Comparison of ENCODE assay signal across 7 mouse cellular contexts in genomic region chr16:18248433-18249363, GRCm38 (mm10). TPM values are rescaled to one million over a fixed set of nuclear protein-coding genes. Genes with fewer than 3 reads are reported as not detected.
DNase-seq lines count a peak whose midpoint lies in the region; ATAC-seq lines count a peak whose summit lies in the region.

TSS of gene Trmt2a (plus strand) at chr16:18248679.
TSS of gene Ranbp1 (minus strand) at chr16:18248732.

- peak within 1 kb of the TSS; percentile 94 for H3K9ac ChIP-seq in intestine, embryonic 16.5 days (ENCODE audit: low read depth, low read length)
- H3K9ac ChIP-seq in midbrain, embryonic 11.5 days (ENCODE audit: low read length), result peak within 1 kb of the TSS; percentile 98

- peak within 1 kb of the TSS; percentile 95 for H3K4me2 ChIP-seq in intestine, embryonic 16.5 days (ENCODE audit: low read depth, low read length)
- H3K4me2 ChIP-seq in midbrain, embryonic 11.5 days, result peak within 1 kb of the TSS; percentile 92

- ATAC-seq in intestine, embryonic 16.5 days, result peak; percentile 97
- peak; percentile 96 for ATAC-seq in midbrain, embryonic 11.5 days (ENCODE audit: low FRiP score)

- no peaks in the 10 kb centered on the region for H3K27me3 ChIP-seq in intestine, embryonic 16.5 days (replicated peaks; ENCODE audit: control insufficient read depth, insufficient read depth, low read length)
- no peaks in the 10 kb centered on the region for H3K27me3 ChIP-seq in midbrain, embryonic 11.5 days (ENCODE audit: control insufficient read depth, insufficient read depth, low read length)

- WGBS in intestine, embryonic 16.5 days, result under 1% methylated on average over 96 of the region's 102 CpGs
- WGBS in midbrain, embryonic 11.5 days, result under 1% methylated on average over 100 of the region's 102 CpGs

- peaks cover 34% of the 10 kb centered on the region for H3K4me1 ChIP-seq in intestine, embryonic 16.5 days (ENCODE audit: control insufficient read depth, insufficient read depth, low read length)
- H3K4me1 ChIP-seq in midbrain, embryonic 11.5 days (ENCODE audit: control insufficient read depth, insufficient read depth, low read length), result peaks cover 30% of the 10 kb centered on the region

- peak within 1 kb of the TSS; percentile 92 for H3K27ac ChIP-seq in intestine, embryonic 16.5 days (ENCODE audit: low read length)
- H3K27ac ChIP-seq in midbrain, embryonic 11.5 days (ENCODE audit: low read depth, low read length), result peak within 1 kb of the TSS; percentile 82

- intact Hi-C loops in left cerebral cortex, postnatal 36 days (cut with DNase I), result loop anchor here (5.0 kb wide), 1 partner anchor 39 kb away; the partner anchor contains the start of gene Dgcr8

- peak within 1 kb of the TSS; percentile 95 for H3K4me3 ChIP-seq in intestine, embryonic 16.5 days (ENCODE audit: low read length)
- peak within 1 kb of the TSS; percentile 96 for H3K4me3 ChIP-seq in midbrain, embryonic 11.5 days (ENCODE audit: low read depth, low read length)

- H3K9me3 ChIP-seq in intestine, embryonic 16.5 days (ENCODE audit: control insufficient read depth, low read length), result no peaks in the 10 kb centered on the region
- no peaks in the 10 kb centered on the region for H3K9me3 ChIP-seq in midbrain, embryonic 11.5 days (ENCODE audit: control insufficient read depth, low read length)

- peak; percentile 99 for DNase-seq in adrenal gland, adult 8-10 months
- peak; percentile 99 for DNase-seq in embryo, embryonic 9.5 days (ENCODE audit: extremely low spot score)
- peak; percentile 98 to 99 for DNase-seq in gastrocnemius, postnatal 4 days (ENCODE audit: low spot score in 2 of 2)
- peak; percentile 98 to 99 for DNase-seq in left cerebral cortex, postnatal 36 days (ENCODE audit: low spot score in 2 of 2)
- peak; percentile 100 for DNase-seq in midbrain, embryonic 11.5 days (ENCODE audit: low spot score, missing footprints)
- DNase-seq in skeletal muscle tissue, adult 2 months (ENCODE audit: low read depth, low spot score), result peak; percentile 99

- peaks cover 37% of the 10 kb centered on the region for H3K36me3 ChIP-seq in intestine, embryonic 16.5 days (ENCODE audit: control insufficient read depth, insufficient read depth, low read length)
- peaks cover 38% of the 10 kb centered on the region for H3K36me3 ChIP-seq in midbrain, embryonic 11.5 days (ENCODE audit: control insufficient read depth, insufficient read depth, low read length)

RNA-seq across cellular contexts. Expression of gene Trmt2a, which starts in this region (rescaled TPM):
- total RNA-seq in adrenal gland, adult 8-10 months (2022), result 10 to 100 TPM; 49.8 to 66.4 (median 59.1) TPM
- total RNA-seq in gastrocnemius, postnatal 4 days (2021), result 10 to 100 TPM; 31.6 to 37.2 TPM
- polyA plus RNA-seq in intestine, embryonic 16.5 days (2015; fragmentation: Nextera tagmentation; extraction: Ambion mirVana), result 90.8 and 107 TPM in 2 replicates
- total RNA-seq in left cerebral cortex, postnatal 36 days (2021), result 10 to 100 TPM; 39.7 to 59.3 TPM
- polyA plus RNA-seq in midbrain, embryonic 11.5 days (2014; fragmentation: Nextera tagmentation; extraction: Ambion mirVana), result 90.4 and 104 TPM in 2 replicates

RNA-seq across cellular contexts. Expression of gene Ranbp1, which starts in this region (rescaled TPM):
- 100 to 1,000 TPM in 3 of 4 experiments, 10 to 100 TPM in 1; 98.7 to 146 (median 114) TPM for total RNA-seq in adrenal gland, adult 8-10 months (2022)
- 100 to 1,000 TPM; 105 to 109 TPM for total RNA-seq in gastrocnemius, postnatal 4 days (2021)
- polyA plus RNA-seq in intestine, embryonic 16.5 days (2015; fragmentation: Nextera tagmentation; extraction: Ambion mirVana), result 419 and 484 TPM in 2 replicates
- total RNA-seq in left cerebral cortex, postnatal 36 days (2021), result 10 to 100 TPM; 85.8 to 89.3 TPM
- 1,256 and 1,339 TPM in 2 replicates for polyA plus RNA-seq in midbrain, embryonic 11.5 days (2014; fragmentation: Nextera tagmentation; extraction: Ambion mirVana)

Comparison
In these comparisons a context has a peak if more than half of its experiments do, and no peak if none do; other contexts are left out.
1. Peak in every context shown above with its lines: DNase-seq, ATAC-seq, H3K4me3 ChIP-seq and H3K27ac ChIP-seq.